Mouse (Mus musculus) heart, embryonic 14.5 days (tissue): ENCODE measurements around the gene Stat4. TPM values are rescaled to one million over a fixed set of nuclear protein-coding genes. Genes with fewer than 3 reads are reported as not detected.

Experiments used
- ATAC-seq: fragments of 200-750 bp; cut with Nextera tagmentation; 2 replicates; pipeline ENCODE4 v1.8.0; 2017; ENCODE audit warnings: low read depth, moderate TSS enrichment; ENCODE audit not compliant: insufficient number of reproducible peaks, insufficient read depth, low FRiP score
- H3K27ac ChIP-seq, 2 experiments: fragments of 200-500 bp in 1 of 2; fragments of 300-500 bp in 1 of 2; sonication (generic) in 1 of 2; replicated peaks in 1 of 2; 2 replicates each; pipeline ENCODE4 v1.5.1; 2012 to 2014; ENCODE audit warnings: low read depth in 2 of 2, low read length in 2 of 2, control low read depth in 1 of 2, mild to moderate bottlenecking in 1 of 2, mixed read lengths in 1 of 2; ENCODE audit not compliant: control insufficient read depth in 1 of 2, insufficient read depth in 1 of 2
- H3K27me3 ChIP-seq: fragments of 300-500 bp; sonication (generic); 2 replicates; pipeline ENCODE4 v1.6.1; 2014; ENCODE audit warnings: mild to moderate bottlenecking, low read length, control low read depth; ENCODE audit not compliant: control insufficient read depth, insufficient read depth
- H3K36me3 ChIP-seq: fragments of 300-500 bp; sonication (generic); 2 replicates; pipeline ENCODE4 v1.6.1; 2014; ENCODE audit warnings: mild to moderate bottlenecking, control low read depth, low read length, mixed read lengths; ENCODE audit not compliant: control insufficient read depth, insufficient read depth
- H3K4me1 ChIP-seq, 2 experiments: fragments of 200-500 bp in 1 of 2; fragments of 300-500 bp in 1 of 2; sonication (generic) in 1 of 2; 2 replicates each; pipeline ENCODE4 v1.6.1; 2012 to 2014; ENCODE audit warnings: low read length in 2 of 2, control low read depth in 1 of 2, mixed read lengths in 1 of 2; ENCODE audit not compliant: control insufficient read depth in 2 of 2, insufficient read depth in 2 of 2
- H3K4me2 ChIP-seq: fragments of 300-500 bp; sonication (generic); 2 replicates; pipeline ENCODE4 v1.6.1; 2014; ENCODE audit warnings: mild to moderate bottlenecking, low read length
- H3K4me3 ChIP-seq, 2 experiments: fragments of 200-500 bp in 1 of 2; fragments of 300-500 bp in 1 of 2; sonication (generic) in 1 of 2; 2 replicates each; pipeline ENCODE4 v1.5.1; 2012 to 2014; ENCODE audit warnings: low read length in 2 of 2, mild to moderate bottlenecking in 2 of 2, control low read depth in 1 of 2, low read depth in 1 of 2, moderate library complexity in 1 of 2; ENCODE audit not compliant: control insufficient read depth in 1 of 2, insufficient read depth in 1 of 2
- H3K9ac ChIP-seq: fragments of 300-500 bp; sonication (generic); 2 replicates; pipeline ENCODE4 v1.6.1; 2014; ENCODE audit warnings: mild to moderate bottlenecking, low read length
- H3K9me3 ChIP-seq: fragments of 300-500 bp; sonication (generic); 2 replicates; pipeline ENCODE4 v1.6.1; 2016; ENCODE audit warnings: low read length, control low read depth; ENCODE audit not compliant: control insufficient read depth
- WGBS: fragments of 180-500 bp; shearing (Covaris S2); extraction: QIAGEN DNeasy Blood & Tissue Kit; methylation state at CpG from one replicate; pipeline ENCODE4 v1.1.7; 2014; 5-methylcytosine and 5-hydroxymethylcytosine counted together
- polyA plus RNA-seq: library from polyadenylated mRNA; unstranded; fragments of >200 nt; fragmentation: Nextera tagmentation; extraction: Ambion mirVana; gene quantifications from 2 replicates; pipeline ENCODE4 v1.2.1, GENCODE M21; 2014

The Stat4 gene
- polyA plus RNA-seq, 1 experiment from 2014 or later = 2.4 TPM

GRCm38 (mm10) chr1:52146214-52146970 lies 159.4 kb downstream of the Stat4 start:
- ATAC-seq = no peak
- WGBS = 48% methylated on average over 12 of the region's 12 CpGs
- H3K4me1 ChIP-seq = peaks cover 31 to 40% of the 10 kb centered on the region in 2 experiments

GRCm38 (mm10) chr1:52147431-52147830 lies 160.5 kb downstream of the Stat4 start:
- Histone ChIP-seq H3K36me3 (peaks cover 28% of the 10 kb centered on the region), H3K9me3 (no peaks in the 10 kb centered on the region), H3K4me3 (no peak overlapping the region), H3K27ac (no peak overlapping the region), H3K4me1 (peaks cover 25 to 31% of the 10 kb centered on the region in 2 experiments), H3K27me3 (no peaks in the 10 kb centered on the region), H3K4me2 (no peak overlapping the region), H3K9ac (no peak overlapping the region)
- 85% methylated on average over 2 of the region's 2 CpGs for WGBS
- ATAC-seq = no peak

More at GRCm38 (mm10) chr1:52146214-52146970, 159.4 kb downstream of the Stat4 start:
- Histone ChIP-seq H3K4me2 (no peak overlapping the region), H3K36me3 (peaks cover 19% of the 10 kb centered on the region), H3K27ac (no peak overlapping the region), H3K4me3 (no peak overlapping the region), H3K9ac (no peak overlapping the region), H3K9me3 (no peaks in the 10 kb centered on the region), H3K27me3 (no peaks in the 10 kb centered on the region)

- Histone ChIP-seq H3K27ac (no peak overlapping the region), H3K27me3 (no peaks in the 10 kb centered on the region), H3K4me3 (no peak overlapping the region), H3K4me1 (peaks cover 21 to 34% of the 10 kb centered on the region in 2 experiments), H3K4me2 (no peak overlapping the region), H3K9me3 (no peaks in the 10 kb centered on the region), H3K9ac (no peak overlapping the region), H3K36me3 (peaks cover 28% of the 10 kb centered on the region)
- ATAC-seq = no peak
- WGBS = 35% methylated on average over 7 of the region's 7 CpGs
These were observed 161.2 kb downstream of the Stat4 start for GRCm38 (mm10) chr1:52148178-52148577.

GRCm38 (mm10) chr1:52148696-52149095 lies 161.7 kb downstream of the Stat4 start:
- Histone ChIP-seq H3K4me1 (peaks cover 21 to 34% of the 10 kb centered on the region in 2 experiments), H3K4me2 (no peak overlapping the region), H3K27me3 (no peaks in the 10 kb centered on the region), H3K9me3 (no peaks in the 10 kb centered on the region), H3K27ac (0 out of 4 replicates have a peak overlapping the region, but pooled peaks of 1 of the 2 experiments have one; percentile 28), H3K9ac (no peak overlapping the region), H3K4me3 (no peak overlapping the region), H3K36me3 (peaks cover 30% of the 10 kb centered on the region)
- 62% methylated on average over 7 of the region's 7 CpGs for WGBS
- ATAC-seq = no peak

GRCm38 (mm10) chr1:52149934-52150346 lies 163.0 kb downstream of the Stat4 start:
- ATAC-seq = 0 out of 2 replicates have a peak, but pooled peaks have one; percentile 8
- 32% methylated on average over 9 of the region's 9 CpGs for WGBS
- H3K4me2 ChIP-seq = no peak overlapping the region
- H3K27me3 ChIP-seq = no peaks in the 10 kb centered on the region
- peaks cover 31% of the 10 kb centered on the region for H3K36me3 ChIP-seq
- H3K27ac ChIP-seq = peak overlapping the region; percentile 56 to 65
- H3K9ac ChIP-seq = no peak overlapping the region
- H3K4me3 ChIP-seq = no peak overlapping the region
- H3K9me3 ChIP-seq = no peaks in the 10 kb centered on the region
- peaks cover 21 to 34% of the 10 kb centered on the region in 2 experiments for H3K4me1 ChIP-seq

GRCm38 (mm10) chr1:52150676-52151075 lies 163.7 kb downstream of the Stat4 start:
- ATAC-seq = peak; percentile 80
- Histone ChIP-seq H3K4me2 (no peak overlapping the region), H3K27me3 (no peaks in the 10 kb centered on the region), H3K4me3 (no peak overlapping the region), H3K9ac (no peak overlapping the region), H3K4me1 (peaks cover 21 to 34% of the 10 kb centered on the region in 2 experiments), H3K9me3 (no peaks in the 10 kb centered on the region), H3K27ac (peak overlapping the region; percentile 56 to 65), H3K36me3 (peaks cover 35% of the 10 kb centered on the region)
- 25% methylated on average over 11 of the region's 11 CpGs for WGBS

- H3K27ac ChIP-seq = peak overlapping the region; percentile 56 to 75; a peak in 3 of 4 replicates
- no peak overlapping the region for H3K9ac ChIP-seq
- 94% methylated on average over 5 of the region's 5 CpGs for WGBS
- no peak for ATAC-seq
- peaks cover 21 to 34% of the 10 kb centered on the region in 2 experiments for H3K4me1 ChIP-seq
- H3K9me3 ChIP-seq = no peaks in the 10 kb centered on the region
- H3K4me3 ChIP-seq = no peak overlapping the region
- no peak overlapping the region for H3K4me2 ChIP-seq
- H3K36me3 ChIP-seq = peaks cover 39% of the 10 kb centered on the region
- H3K27me3 ChIP-seq = no peaks in the 10 kb centered on the region
These were observed 164.2 kb downstream of the Stat4 start for GRCm38 (mm10) chr1:52151166-52151565.
